Mouse (Mus musculus): ENCODE data around the gene Eps8.

DNA sequence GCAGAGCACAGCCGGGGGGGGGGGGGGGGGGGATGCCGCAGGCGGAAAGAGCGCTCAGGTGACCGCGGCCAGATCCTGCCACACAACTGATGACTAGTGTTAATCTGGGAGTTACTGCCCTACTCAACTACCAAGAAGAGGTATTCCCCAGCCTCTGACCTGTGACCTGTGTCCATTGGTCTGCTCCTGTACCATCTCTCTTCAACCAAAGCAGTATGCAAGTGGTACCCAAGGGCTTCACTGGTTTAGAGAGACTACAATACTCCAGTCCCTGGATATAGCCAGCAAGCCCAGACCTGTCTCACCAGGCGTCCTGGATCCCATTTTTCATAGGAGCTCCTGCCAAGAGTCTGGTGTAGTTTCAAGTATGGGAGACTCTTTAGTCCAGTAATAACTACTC is 5.1 kb downstream of the Eps8 start:
- TF ChIP-seq GATA1 (IDR thresholded peaks at IDR 0.05; ENCODE audit: low read length) (no peak), TAL1 (IDR thresholded peaks at IDR 0.05; ENCODE audit: low read length) (no peak)
